Mouse (Mus musculus): ENCODE results near the gene Zfp692.
A peak's percentile ranks its signal among the peaks of the same experiment; 100 is the strongest.

Zfp692 gene

DNA sequence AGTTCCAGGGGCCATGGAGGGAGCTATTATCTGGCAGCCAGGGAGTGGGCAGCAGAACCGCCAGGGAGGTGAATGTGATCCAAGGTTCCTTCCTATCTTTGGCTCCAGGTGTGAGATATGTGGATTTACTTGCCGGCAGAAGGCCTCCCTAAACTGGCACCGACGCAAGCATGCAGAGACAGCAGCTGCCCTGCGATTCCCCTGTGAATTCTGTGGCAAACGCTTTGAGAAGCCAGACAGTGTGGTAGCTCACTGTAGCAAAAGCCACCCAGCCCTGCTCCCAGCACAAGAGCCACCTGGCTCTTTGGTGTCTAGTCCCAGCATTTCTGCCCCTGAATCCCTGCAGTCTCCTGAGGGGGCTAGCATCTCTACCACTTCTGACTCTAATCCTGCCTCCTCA lies 7.2 kb downstream of the Zfp692 start:
- DNase-seq = no peak

GRCm38 (mm10) chr11:58315536-58316168 lies 8.8 kb downstream of the Zfp692 start:
- DNase-seq = no peak

DNA sequence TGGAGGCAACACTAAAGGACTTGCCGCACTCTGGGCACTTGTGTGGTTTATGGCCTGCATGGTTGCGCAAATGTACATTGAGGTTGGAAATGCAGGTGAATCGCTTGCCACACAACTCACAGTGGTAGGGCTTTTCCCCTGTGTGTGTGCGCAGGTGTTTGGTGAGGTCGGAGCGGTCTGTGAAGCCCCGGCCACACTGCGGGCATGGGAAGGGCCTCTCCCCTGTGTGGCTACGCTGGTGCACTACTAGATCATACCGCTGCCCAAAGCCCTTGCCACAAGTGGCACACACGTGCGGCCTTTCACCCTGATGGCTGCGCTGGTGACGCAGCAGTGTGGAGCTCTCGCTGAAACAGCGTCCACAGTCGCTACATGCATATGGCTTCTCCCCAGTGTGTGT lies 9.5 kb downstream of the Zfp692 start:
- no peak for DNase-seq

DNA sequence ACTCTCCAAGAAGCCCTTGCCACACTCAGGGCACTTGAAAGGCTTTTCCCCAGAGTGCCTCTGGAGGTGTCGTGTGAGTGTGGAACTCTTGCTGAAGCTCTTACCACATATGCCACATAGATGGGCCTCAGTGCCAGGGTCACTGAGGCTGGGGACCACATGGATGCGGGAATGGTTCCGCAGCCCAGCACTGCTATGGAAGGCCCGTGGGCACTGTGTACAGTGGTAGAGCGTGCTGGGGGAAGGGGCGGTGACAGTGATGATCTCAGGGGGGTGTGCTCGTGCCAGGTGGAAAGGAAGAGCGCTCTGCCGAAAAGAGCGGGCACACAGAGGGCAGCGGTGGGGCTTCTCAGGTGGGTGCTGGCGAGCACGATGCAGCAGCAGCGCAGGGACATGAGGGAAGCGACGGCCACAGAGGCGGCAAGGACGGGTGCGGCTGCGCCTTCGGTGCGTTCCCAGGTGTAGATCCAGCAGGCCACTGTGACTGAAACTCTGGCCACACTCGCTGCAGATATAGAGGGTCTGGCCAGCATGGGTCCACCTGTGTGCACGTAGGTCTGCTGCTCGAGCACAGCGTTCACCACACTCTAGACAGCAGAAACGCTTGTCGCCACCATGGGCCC lies 10.0 kb downstream of the Zfp692 start:
- no peak for DNase-seq

DNA sequence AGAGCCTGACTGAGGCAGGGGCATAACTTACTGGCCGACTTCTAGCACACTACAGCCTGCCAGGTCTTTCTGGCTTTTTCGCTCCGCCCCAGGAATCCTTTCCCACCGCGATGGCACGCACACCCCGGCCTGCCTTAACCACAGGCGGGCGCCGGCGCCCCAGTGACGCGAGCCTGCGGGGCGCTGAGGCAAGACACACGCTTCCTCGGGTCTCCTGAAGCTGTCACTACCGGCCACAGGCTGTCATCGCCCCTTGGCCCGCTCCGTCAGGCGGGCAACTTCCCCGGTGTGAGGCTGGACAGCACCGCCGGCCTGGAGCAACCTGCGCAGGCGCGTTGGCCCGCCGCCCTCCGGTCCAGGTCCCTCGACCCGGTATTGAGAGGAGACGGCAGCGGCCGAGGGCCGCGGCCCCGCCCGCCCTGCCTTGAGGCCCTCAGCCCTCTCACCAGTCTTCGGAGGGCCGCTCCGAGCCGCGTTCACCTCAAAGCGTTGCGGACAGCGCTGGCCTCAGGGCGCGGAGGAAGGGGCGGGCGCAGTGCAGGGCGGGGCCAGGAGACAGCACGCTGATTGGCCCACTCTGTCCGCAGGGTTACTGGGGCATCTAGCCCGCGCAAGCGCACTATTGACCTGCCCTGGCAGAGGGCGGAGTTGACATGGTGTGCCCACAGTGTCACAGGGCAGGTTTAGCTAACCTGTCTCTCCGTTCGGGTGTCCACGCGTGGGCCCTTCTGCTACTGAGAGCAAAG lies 16.1 kb downstream of the Zfp692 start:
- DNase-seq = peak; percentile 98

GRCm38 (mm10) chr11:58323570-58324340 lies 16.9 kb downstream of the Zfp692 start:
- DNase-seq = no peak

DNA sequence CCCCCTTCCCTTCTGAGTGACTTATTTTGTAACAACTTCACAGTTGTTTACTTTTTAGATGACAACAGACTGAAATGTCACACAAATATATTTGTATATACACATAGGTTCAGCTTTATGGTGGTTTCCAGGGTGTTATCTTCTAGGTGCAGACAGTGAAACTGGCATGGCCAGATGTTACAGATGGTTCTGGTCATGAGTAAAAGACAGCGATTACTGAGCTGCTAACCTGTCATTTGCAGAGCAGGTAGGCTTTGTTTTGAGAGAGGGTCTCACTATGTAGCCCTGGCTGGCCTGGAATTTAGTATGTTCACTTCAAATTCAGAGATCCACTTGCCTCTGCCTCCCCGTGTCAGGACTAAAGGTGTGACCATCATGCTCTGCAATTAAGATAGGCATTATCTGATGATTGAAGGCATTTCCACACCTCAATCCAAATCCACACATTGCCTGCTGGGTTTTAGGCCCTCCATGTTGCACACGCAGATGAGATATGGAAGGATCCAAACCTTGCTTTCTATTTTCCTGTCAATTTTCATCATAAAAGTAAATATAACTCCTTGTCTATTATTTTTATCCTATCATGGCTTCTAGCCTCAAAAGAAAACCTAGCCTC lies 17.9 kb downstream of the Zfp692 start:
- no peak for DNase-seq

- no peak for DNase-seq
These were observed 19.9 kb downstream of the Zfp692 start for GRCm38 (mm10) chr11:58326781-58327180.

DNA sequence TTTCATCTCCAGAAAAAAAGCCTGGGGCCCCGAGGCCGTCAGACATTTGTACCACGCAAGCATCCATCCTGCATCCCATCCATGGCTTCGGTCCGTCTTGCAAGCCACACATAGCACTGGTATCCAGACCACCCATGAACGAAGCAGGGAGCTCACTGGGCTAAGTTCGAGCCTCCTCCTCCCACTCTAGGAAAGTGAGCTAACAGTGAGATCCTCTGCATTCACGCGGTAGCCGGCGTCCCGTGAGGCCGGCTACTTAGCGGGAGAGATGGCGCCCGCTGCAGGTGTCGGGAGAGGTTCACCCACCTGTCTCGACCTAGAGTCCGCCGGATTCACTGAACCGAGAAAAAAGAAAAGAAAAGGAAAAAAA lies 23.0 kb downstream of the Zfp692 start:
- DNase-seq = no peak

GRCm38 (mm10) chr11:58330276-58331148 lies 23.6 kb downstream of the Zfp692 start, which contains the start of the genes Zfp672 and Sh3bp5l:
TSS of gene Zfp672 (minus strand) at chr11:58330339.
TSS of gene Sh3bp5l (plus strand) at chr11:58330724.
- DNase-seq = peak; percentile 96

GRCm38 (mm10) chr11:58331149-58331495 lies 24.3 kb downstream of the Zfp692 start:
- DNase-seq = no peak

DNA sequence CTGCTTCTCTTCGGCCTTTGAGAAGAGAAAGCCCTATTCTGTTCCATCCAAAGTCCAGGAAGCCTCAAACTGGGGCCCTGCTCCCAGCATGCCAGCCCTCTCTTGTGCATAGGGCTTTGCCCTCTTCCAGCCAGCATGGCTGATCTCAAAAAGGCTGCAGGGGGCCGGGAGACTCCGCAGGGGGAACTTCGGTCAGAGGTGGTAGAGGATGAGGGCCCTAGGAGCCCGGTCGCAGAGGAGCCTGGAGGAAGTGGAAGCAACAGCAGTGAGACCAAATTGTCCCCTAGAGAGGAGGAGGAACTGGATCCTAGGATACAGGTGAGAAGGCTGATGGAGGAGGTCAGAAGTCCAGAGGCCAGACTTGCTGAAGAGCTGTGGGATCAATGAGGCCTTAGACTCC lies 24.7 kb downstream of the Zfp692 start:
- no peak for DNase-seq

GRCm38 (mm10) chr11:58334746-58335145 lies 27.9 kb downstream of the Zfp692 start:
- peak; percentile 85 for DNase-seq

DNA sequence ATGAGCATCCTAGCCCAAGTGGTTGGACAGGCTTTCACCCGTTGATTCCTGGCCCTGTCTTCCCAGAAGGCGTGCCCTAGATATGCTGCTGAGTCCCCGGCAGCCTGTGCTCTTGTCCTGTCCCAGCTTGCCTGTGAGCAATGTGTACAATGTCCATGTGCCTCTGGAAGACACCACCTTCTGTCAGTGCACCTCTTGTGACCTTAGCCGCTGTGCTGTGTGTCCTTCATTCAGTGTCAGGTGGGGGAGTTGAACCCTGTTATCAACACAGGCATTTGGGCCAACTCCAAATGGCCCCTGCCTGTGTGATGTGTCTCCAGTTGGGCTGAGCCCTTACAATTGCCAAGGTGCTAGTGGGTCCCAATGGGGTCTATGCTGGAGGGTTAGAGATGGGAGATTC lies 39.9 kb downstream of the Zfp692 start:
- no peak for DNase-seq

DNA sequence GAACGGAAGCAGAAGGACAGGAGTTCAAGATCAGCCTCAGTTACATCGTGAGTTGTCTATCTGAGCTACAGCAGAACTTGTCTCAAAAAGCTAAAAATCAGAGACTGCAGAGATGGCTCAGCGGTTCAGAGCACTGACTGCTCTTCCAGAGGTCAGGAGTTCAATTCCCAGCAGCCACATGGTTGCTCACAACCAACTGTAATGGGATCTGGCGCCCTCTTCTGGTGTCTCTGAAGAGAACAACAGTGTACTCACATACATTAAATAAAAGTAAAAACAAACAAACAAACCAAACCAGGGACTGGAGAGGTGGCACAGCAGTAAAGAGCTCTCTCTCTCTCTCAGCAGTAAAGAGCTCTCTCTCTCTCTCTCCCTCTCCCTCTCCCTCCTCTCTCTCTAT lies 43.8 kb downstream of the Zfp692 start:
- DNase-seq = no peak

- DNase-seq = no peak
These were observed 44.3 kb downstream of the Zfp692 start for GRCm38 (mm10) chr11:58351179-58351578.

- DNase-seq = no peak
These were observed 46.0 kb downstream of the Zfp692 start for GRCm38 (mm10) chr11:58352681-58353548.

DNA sequence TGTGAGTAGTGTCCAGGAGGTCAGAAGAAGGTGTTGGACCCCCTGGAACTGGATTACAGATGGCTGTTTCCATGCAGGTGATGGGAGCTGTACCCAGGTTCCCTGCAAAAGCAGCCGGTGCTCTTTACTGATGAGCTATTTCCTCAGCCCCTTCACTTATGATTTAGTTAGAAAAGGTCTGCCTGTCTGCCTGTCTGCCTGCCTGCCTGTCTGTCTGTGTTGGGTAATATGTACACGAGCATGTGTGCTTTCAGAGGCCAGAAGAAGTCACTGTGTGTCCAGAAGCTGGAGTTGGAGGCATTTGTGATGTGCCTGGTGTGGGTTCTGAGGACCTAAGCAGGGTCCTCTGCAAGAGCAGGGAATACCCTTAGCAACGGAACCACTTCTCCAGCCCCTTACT lies 46.8 kb downstream of the Zfp692 start:
- DNase-seq = no peak

GRCm38 (mm10) chr11:58354476-58354875 lies 47.6 kb downstream of the Zfp692 start:
- no peak for DNase-seq

- no peak for DNase-seq
These were observed 48.1 kb downstream of the Zfp692 start for GRCm38 (mm10) chr11:58354927-58355326.

DNA sequence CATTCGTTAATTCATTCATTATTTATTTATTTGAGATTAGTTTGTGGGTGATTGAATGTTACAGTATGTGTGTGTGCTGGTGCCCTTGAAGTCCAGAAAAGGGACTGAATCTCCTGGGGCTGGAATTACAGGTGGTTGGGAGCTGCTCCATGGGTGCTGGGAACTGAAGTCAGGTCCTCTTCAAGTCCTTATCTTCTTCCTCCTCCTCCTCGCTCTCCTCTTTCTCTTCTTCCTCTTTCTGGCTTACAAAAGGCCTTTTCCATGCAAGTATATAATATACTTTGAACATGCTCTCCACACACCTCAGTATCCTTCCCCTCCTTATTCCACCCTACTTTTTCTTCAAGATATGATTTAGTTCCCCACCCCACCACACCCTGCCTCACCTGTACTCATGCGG lies 50.2 kb downstream of the Zfp692 start:
- no peak for DNase-seq
